Mouse (Mus musculus) embryonic facial prominence, embryonic 14.5 days (tissue): ENCODE results near the gene Atp2c2. TPM values are rescaled to one million over a fixed set of nuclear protein-coding genes. Genes with fewer than 3 reads are reported as not detected.

Source experiments
- ATAC-seq: fragments of 200-750 bp; cut with Nextera tagmentation; 2 replicates; pipeline ENCODE4 v1.8.0; 2017; ENCODE audit warnings: low read depth, moderate number of reproducible peaks, moderate TSS enrichment
- DNase-seq: peaks from one replicate; pipeline ENCODE4 v3.0.0-alpha.2; 2015; ENCODE audit warnings: low spot score
- H3K27ac ChIP-seq: fragments of 300-500 bp; sonication (generic); replicated peaks from 2 replicates; pipeline ENCODE4 v1.5.1; 2014; ENCODE audit warnings: low read depth, mild to moderate bottlenecking, low read length, moderate library complexity
- H3K27me3 ChIP-seq: fragments of 300-500 bp; sonication (generic); replicated peaks from 2 replicates; pipeline ENCODE4 v1.6.1; 2014; ENCODE audit warnings: low read length; ENCODE audit not compliant: control insufficient read depth, insufficient read depth
- H3K36me3 ChIP-seq: fragments of 300-500 bp; sonication (generic); 2 replicates; pipeline ENCODE4 v1.6.1; 2014; ENCODE audit warnings: low read length, mixed read lengths; ENCODE audit not compliant: control insufficient read depth, insufficient read depth
- H3K4me1 ChIP-seq: fragments of 300-500 bp; sonication (generic); 2 replicates; pipeline ENCODE4 v1.6.1; 2014; ENCODE audit warnings: antibody characterized with exemption, low read length; ENCODE audit not compliant: control insufficient read depth, insufficient read depth
- H3K4me2 ChIP-seq: fragments of 300-500 bp; sonication (generic); 2 replicates; pipeline ENCODE4 v1.6.1; 2014; ENCODE audit warnings: low read depth, mild to moderate bottlenecking, low read length, moderate library complexity, mixed read lengths
- H3K4me3 ChIP-seq: fragments of 300-500 bp; sonication (generic); 2 replicates; pipeline ENCODE4 v1.5.1; 2014; ENCODE audit warnings: low read depth, mild to moderate bottlenecking, low read length
- H3K9ac ChIP-seq: fragments of 300-500 bp; sonication (generic); 2 replicates; pipeline ENCODE4 v1.6.1; 2014; ENCODE audit warnings: low read depth, mild to moderate bottlenecking, low read length, moderate library complexity, mixed read lengths
- H3K9me3 ChIP-seq: fragments of 300-500 bp; sonication (generic); 2 replicates; pipeline ENCODE4 v1.6.1; 2016; ENCODE audit warnings: low read length; ENCODE audit not compliant: control insufficient read depth
- WGBS: fragments of 180-500 bp; shearing (Covaris S2); extraction: QIAGEN DNeasy Blood & Tissue Kit; methylation state at CpG from one replicate; pipeline ENCODE4 v1.1.7; 2014; 5-methylcytosine and 5-hydroxymethylcytosine counted together
- polyA plus RNA-seq: library from polyadenylated mRNA; unstranded; fragments of >200 nt; fragmentation: Nextera tagmentation; extraction: Ambion mirVana; gene quantifications from 2 replicates; pipeline ENCODE4 v1.2.1, GENCODE M21; 2014

Gene Atp2c2
- 1.3 and 1.8 TPM in 2 replicates for polyA plus RNA-seq

DNA sequence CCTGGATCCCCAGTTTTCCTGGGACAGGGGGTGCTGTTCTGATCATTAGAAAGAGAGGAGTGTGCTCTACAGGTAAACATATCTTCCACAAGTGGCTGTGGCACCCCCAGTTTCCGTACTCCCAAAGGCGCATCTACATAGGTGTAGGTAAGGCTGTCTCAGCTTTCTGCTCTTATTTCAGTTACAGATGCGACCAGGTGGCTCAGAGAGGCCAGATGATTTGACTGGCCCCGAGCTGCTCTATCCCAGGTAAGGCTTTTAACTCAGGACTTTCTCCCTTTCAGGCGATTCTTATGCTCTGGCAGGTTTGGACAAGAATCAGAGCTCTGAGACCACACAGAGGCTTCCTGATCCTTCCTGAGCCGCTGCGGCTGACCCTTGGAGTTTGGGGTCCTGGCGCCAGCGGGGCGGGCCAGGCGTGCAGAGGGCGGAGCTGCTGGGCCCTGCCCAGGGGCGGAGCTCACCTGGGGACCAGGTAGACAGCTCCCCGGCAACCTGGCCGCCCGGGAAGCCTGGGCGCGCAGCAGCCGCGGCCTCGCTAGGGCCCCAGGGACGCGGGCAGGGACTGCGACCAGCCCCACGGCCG is at the start of gene Atp2c2:
Gene Atp2c2, plus strand, starts transcription at position 461 of the 586 bp plus-strand sequence.
- H3K27me3 ChIP-seq: peaks cover 34% of the 10 kb centered on the region
- peak; percentile 60 for ATAC-seq
- no peak for DNase-seq
- no peak within 1 kb of the TSS for H3K9ac ChIP-seq
- H3K4me1 ChIP-seq: no peaks in the 10 kb centered on the region; the same call in 1 of the 2 replicates
- no peaks in the 10 kb centered on the region for H3K36me3 ChIP-seq
- H3K27ac ChIP-seq: no peak within 1 kb of the TSS
- peak within 1 kb of the TSS; percentile 26 for H3K4me3 ChIP-seq
- WGBS: 2% methylated on average over 21 of the region's 26 CpGs
- no peaks in the 10 kb centered on the region for H3K9me3 ChIP-seq
- peak within 1 kb of the TSS; percentile 48 for H3K4me2 ChIP-seq

GRCm38 (mm10) chr8:119651324-119651723 is 48.5 kb upstream of the Atp2c2 start:
- H3K27ac ChIP-seq: no peak overlapping the region
- no peaks in the 10 kb centered on the region; the same call in 1 of the 2 replicates for H3K4me1 ChIP-seq
- H3K9me3 ChIP-seq: no peaks in the 10 kb centered on the region
- DNase-seq (peak; percentile 36), ATAC-seq (peak; percentile 55)
- no peaks in the 10 kb centered on the region for H3K27me3 ChIP-seq
- H3K36me3 ChIP-seq: no peaks in the 10 kb centered on the region
- H3K4me3 ChIP-seq: no peak overlapping the region
- 44% methylated on average over 2 of the region's 2 CpGs for WGBS
- no peak overlapping the region for H3K9ac ChIP-seq
- H3K4me2 ChIP-seq: no peak overlapping the region

GRCm38 (mm10) chr8:119656709-119657464 is 42.9 kb upstream of the Atp2c2 start:
- Histone ChIP-seq H3K36me3 (no peaks in the 10 kb centered on the region), H3K4me2 (no peak overlapping the region), H3K9me3 (no peaks in the 10 kb centered on the region), H3K4me1 (0 out of 2 replicates have a peak, but pooled peaks cover 5% of the 10 kb centered on the region), H3K4me3 (no peak overlapping the region), H3K9ac (no peak overlapping the region), H3K27ac (no peak overlapping the region), H3K27me3 (no peaks in the 10 kb centered on the region)
- DNase-seq (no peak), ATAC-seq (no peak)
- WGBS: 44% methylated on average over 5 of the region's 5 CpGs

DNA sequence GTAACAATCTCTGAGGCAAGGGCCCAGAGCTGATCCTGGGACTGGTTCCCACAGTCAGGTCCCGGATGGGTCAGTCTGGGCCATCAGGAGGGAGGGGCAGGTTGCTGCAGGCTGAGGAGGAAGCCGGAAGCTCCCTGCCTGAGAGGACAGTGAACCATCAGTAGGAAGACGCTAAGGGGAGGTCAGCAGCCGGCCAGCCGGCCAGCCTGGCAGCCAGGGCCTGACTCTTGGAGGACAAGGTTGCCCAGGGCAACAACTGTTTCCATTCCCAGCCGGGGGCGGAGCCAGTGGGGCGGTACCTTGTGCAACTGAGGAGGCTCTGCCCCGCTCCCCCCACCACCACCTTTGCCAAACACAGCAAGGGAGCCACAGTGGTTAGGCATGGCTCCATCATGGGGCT is 38.7 kb upstream of the Atp2c2 start:
- H3K36me3 ChIP-seq: no peaks in the 10 kb centered on the region
- no peak overlapping the region for H3K4me2 ChIP-seq
- ATAC-seq (peak; percentile 71; the same call in 1 of the 2 replicates), DNase-seq (peak; percentile 61)
- H3K4me1 ChIP-seq: 0 out of 2 replicates have a peak, but pooled peaks cover 5% of the 10 kb centered on the region
- no peak overlapping the region for H3K4me3 ChIP-seq
- no peak overlapping the region; the same call in 1 of the 2 replicates for H3K9ac ChIP-seq
- WGBS: 2% methylated on average over 6 of the region's 9 CpGs
- H3K27me3 ChIP-seq: no peaks in the 10 kb centered on the region
- H3K27ac ChIP-seq: no peak overlapping the region
- H3K9me3 ChIP-seq: no peaks in the 10 kb centered on the region

DNA sequence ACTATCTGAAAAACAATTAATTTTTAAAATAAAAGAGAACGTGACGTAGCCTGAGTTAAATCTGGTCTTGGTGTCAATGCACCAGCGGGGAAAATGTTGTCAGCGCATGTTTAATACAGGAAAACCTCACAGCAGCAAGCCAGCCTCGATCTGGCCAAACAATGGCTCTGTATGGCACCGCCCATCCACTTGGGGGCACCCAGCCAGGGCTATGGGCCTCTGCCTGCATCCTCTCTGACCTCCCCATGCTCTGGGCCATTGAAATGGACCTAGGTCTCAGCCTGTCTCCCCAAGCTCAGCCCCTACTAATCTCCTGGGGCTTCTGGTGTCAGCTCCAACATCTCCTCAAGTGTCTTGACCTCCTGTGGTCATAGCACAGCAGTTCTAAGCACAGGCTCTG is 37.9 kb upstream of the Atp2c2 start:
- Histone ChIP-seq H3K4me1 (0 out of 2 replicates have a peak, but pooled peaks cover 5% of the 10 kb centered on the region), H3K27ac (no peak overlapping the region), H3K36me3 (no peaks in the 10 kb centered on the region), H3K9ac (no peak overlapping the region), H3K4me3 (no peak overlapping the region), H3K4me2 (no peak overlapping the region), H3K27me3 (0 out of 2 replicates have a peak, but pooled peaks cover 3% of the 10 kb centered on the region), H3K9me3 (no peaks in the 10 kb centered on the region)
- WGBS: 65% methylated on average over 6 of the region's 6 CpGs
- no peak for DNase-seq
- no peak for ATAC-seq

GRCm38 (mm10) chr8:119663440-119663839 is 36.4 kb upstream of the Atp2c2 start:
- no peak for DNase-seq
- no peak overlapping the region for H3K4me2 ChIP-seq
- no peak overlapping the region for H3K4me3 ChIP-seq
- ATAC-seq: no peak
- no peaks in the 10 kb centered on the region for H3K36me3 ChIP-seq
- 0 out of 2 replicates have a peak, but pooled peaks cover 3% of the 10 kb centered on the region for H3K27me3 ChIP-seq
- 0 out of 2 replicates have a peak, but pooled peaks cover 5% of the 10 kb centered on the region for H3K4me1 ChIP-seq
- no peaks in the 10 kb centered on the region for H3K9me3 ChIP-seq
- H3K9ac ChIP-seq: no peak overlapping the region
- no peak overlapping the region for H3K27ac ChIP-seq
- WGBS: 41% methylated on average over 11 of the region's 11 CpGs

DNA sequence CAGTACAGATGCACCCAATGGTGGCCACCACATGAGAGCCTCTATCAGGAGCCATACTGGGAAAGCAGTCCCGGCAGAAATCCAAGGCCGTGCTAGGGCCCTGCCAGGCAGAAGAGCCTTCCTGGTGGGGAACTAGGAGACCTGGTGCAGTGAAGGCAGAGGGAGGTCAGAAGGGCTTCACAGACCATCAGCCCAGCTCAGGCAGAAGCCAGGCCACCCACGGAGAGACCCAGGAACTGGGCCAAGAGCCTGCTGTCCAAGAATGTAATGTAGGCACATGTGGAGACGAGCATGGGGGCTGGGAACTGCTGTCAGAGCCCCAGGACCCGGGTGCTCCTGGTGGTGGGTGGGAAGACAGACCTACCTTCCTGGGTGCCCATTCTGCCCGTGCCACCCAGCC is 34.5 kb upstream of the Atp2c2 start:
- H3K4me2 ChIP-seq: no peak overlapping the region
- 0 out of 2 replicates have a peak, but pooled peaks cover 5% of the 10 kb centered on the region for H3K4me1 ChIP-seq
- ATAC-seq (no peak), DNase-seq (no peak)
- WGBS: 71% methylated on average over 4 of the region's 6 CpGs
- no peak overlapping the region for H3K9ac ChIP-seq
- no peak overlapping the region for H3K27ac ChIP-seq
- no peak overlapping the region for H3K4me3 ChIP-seq
- no peaks in the 10 kb centered on the region for H3K9me3 ChIP-seq
- H3K27me3 ChIP-seq: 0 out of 2 replicates have a peak, but pooled peaks cover 3% of the 10 kb centered on the region
- no peaks in the 10 kb centered on the region for H3K36me3 ChIP-seq

DNA sequence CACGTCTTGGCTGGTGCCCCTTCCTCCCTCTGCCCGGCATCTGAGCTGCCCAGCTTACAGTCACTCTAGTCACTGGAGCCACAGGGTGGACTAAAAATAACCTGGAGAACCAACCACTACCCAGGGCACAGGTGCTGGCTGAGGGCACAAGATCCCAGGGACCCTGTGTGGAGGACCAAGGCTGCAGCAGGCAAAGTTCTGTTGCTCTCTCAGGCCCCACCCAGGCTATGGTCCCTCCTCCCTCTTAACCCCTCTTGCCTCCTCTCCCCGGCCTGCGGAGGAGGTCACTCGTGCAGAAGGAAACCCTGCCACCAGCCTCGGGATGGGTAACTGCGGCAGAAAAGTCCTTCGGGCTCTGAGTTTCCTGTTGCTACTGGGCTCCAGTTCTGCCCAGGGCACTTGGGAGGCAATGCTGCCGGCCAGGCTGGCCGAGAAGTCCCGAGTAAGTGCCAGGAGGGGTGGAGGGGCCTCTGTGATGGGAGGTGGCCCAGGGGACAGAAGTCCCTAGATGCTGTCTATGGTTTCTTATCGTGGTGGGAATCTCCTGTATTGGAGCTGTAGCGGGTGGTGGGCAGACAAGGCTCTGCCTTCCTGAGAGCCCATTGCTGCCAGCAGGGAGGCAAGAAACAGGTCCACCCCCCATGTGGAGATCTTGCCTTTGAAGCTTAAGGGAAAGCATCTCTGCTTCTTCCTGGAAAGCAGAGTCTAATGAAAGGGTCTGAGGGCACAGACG is 33.4 kb upstream of the Atp2c2 start, which contains the start of gene Wfdc1:
Gene Wfdc1, plus strand, starts transcription at position 147 of the 733 bp plus-strand sequence.
- Histone ChIP-seq H3K4me1 (0 out of 2 replicates have a peak, but pooled peaks cover under 1% of the 10 kb centered on the region), H3K27ac (no peak within 1 kb of the TSS), H3K27me3 (0 out of 2 replicates have a peak, but pooled peaks cover 3% of the 10 kb centered on the region), H3K36me3 (no peaks in the 10 kb centered on the region), H3K4me3 (no peak within 1 kb of the TSS), H3K9me3 (no peaks in the 10 kb centered on the region), H3K4me2 (no peak within 1 kb of the TSS), H3K9ac (peak within 1 kb of the TSS; percentile 45; the same call in 1 of the 2 replicates)
- 15% methylated on average over 14 of the region's 14 CpGs for WGBS
- ATAC-seq: no peak; the same call in 1 of the 2 replicates
- DNase-seq: no peak
